Mouse (Mus musculus): ENCODE measurements at regions not wholly inside any gene's neighbourhood (a gene's known extent, or its start where the extent isn't known, plus 50 kb on each side); places are given as distances from the start of the nearest gene placed in this dataset.

- DNase-seq: no peak
- no peak for TF ChIP-seq CTCF (conservative IDR thresholded peaks at IDR 0.05; ENCODE audit: insufficient read depth, insufficient read length, low read depth, low read length)
- no peak for TF ChIP-seq POLR2A (IDR thresholded peaks at IDR 0.05; ENCODE audit: low read depth, low read length)
- H3K4me1 ChIP-seq (ENCODE audit: control insufficient read depth, insufficient read depth, low read length): no peaks in the 10 kb centered on the region
- no peak overlapping the region for H3K4me3 ChIP-seq (ENCODE audit: insufficient read depth, low read depth, low read length)
- WGBS: 86% methylated on average over 4 of the region's 4 CpGs
- H3K27me3 ChIP-seq (replicated peaks; ENCODE audit: control insufficient read depth, insufficient read depth, low read length): no peaks in the 10 kb centered on the region
- H3K36me3 ChIP-seq (ENCODE audit: control insufficient read depth, insufficient read depth, low read length): no peaks in the 10 kb centered on the region
- no peak overlapping the region for H3K27ac ChIP-seq (ENCODE audit: insufficient read depth, low read depth, low read length)
These were observed 407.4 kb upstream of the Gm6657 start for GRCm38 (mm10) chr12:77786678-77787077.

- DNase-seq: no peak
- Histone ChIP-seq H3K27ac (ENCODE audit: insufficient read depth, low read depth, low read length) (no peak overlapping the region), H3K27me3 (replicated peaks; ENCODE audit: control insufficient read depth, insufficient read depth, low read length) (no peaks in the 10 kb centered on the region), H3K4me1 (ENCODE audit: control insufficient read depth, insufficient read depth, low read length) (no peaks in the 10 kb centered on the region), H3K36me3 (ENCODE audit: control insufficient read depth, insufficient read depth, low read length) (no peaks in the 10 kb centered on the region), H3K4me3 (ENCODE audit: insufficient read depth, low read depth, low read length) (no peak overlapping the region)
- WGBS: 76% methylated on average over 2 of the region's 2 CpGs
- TF ChIP-seq CTCF (conservative IDR thresholded peaks at IDR 0.05; ENCODE audit: insufficient read depth, insufficient read length, low read depth, low read length) (no peak), POLR2A (IDR thresholded peaks at IDR 0.05; ENCODE audit: low read depth, low read length) (no peak)
These were observed 405.8 kb upstream of the Gm6657 start for GRCm38 (mm10) chr12:77788273-77788672.

- H3K27ac ChIP-seq (ENCODE audit: insufficient read depth, low read depth, low read length): no peak overlapping the region
- no peak for DNase-seq
- H3K36me3 ChIP-seq (ENCODE audit: control insufficient read depth, insufficient read depth, low read length): no peaks in the 10 kb centered on the region
- no peak for TF ChIP-seq POLR2A (IDR thresholded peaks at IDR 0.05; ENCODE audit: low read depth, low read length)
- TF ChIP-seq CTCF (conservative IDR thresholded peaks at IDR 0.05; ENCODE audit: insufficient read depth, insufficient read length, low read depth, low read length): no peak
- WGBS: 19% methylated on average over 8 of the region's 8 CpGs
- no peaks in the 10 kb centered on the region for H3K27me3 ChIP-seq (replicated peaks; ENCODE audit: control insufficient read depth, insufficient read depth, low read length)
- no peak overlapping the region for H3K4me3 ChIP-seq (ENCODE audit: insufficient read depth, low read depth, low read length)
- H3K4me1 ChIP-seq (ENCODE audit: control insufficient read depth, insufficient read depth, low read length): no peaks in the 10 kb centered on the region
These were observed 404.6 kb upstream of the Gm6657 start for GRCm38 (mm10) chr12:77789427-77789826.

DNA sequence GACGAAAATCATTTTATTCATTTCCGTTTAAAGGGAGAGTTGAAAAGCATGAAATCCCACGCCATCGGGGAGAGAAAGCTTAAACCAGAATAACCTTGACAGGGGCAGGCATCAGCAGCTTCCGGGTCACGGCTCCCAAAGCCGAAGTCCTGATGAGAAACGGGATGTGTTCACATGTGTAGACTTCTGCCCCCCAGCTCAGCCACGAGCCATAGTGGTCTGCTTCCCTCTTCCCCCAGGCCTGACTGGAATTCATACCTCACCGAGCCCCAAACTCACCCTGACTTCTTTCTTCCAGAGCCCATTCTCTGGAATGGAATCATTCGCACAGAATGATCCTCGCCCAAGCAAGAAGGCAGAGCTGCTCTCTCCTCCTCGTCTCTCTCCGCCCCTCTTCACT lies 404.2 kb upstream of the Gm6657 start:
- Histone ChIP-seq H3K27ac (ENCODE audit: insufficient read depth, low read depth, low read length) (no peak overlapping the region), H3K4me3 (ENCODE audit: insufficient read depth, low read depth, low read length) (no peak overlapping the region), H3K4me1 (ENCODE audit: control insufficient read depth, insufficient read depth, low read length) (no peaks in the 10 kb centered on the region), H3K27me3 (replicated peaks; ENCODE audit: control insufficient read depth, insufficient read depth, low read length) (no peaks in the 10 kb centered on the region), H3K36me3 (ENCODE audit: control insufficient read depth, insufficient read depth, low read length) (no peaks in the 10 kb centered on the region)
- WGBS: 42% methylated on average over 14 of the region's 14 CpGs
- TF ChIP-seq POLR2A (IDR thresholded peaks at IDR 0.05; ENCODE audit: low read depth, low read length) (no peak), CTCF (conservative IDR thresholded peaks at IDR 0.05; ENCODE audit: insufficient read depth, insufficient read length, low read depth, low read length) (no peak)
- no peak for DNase-seq

DNA sequence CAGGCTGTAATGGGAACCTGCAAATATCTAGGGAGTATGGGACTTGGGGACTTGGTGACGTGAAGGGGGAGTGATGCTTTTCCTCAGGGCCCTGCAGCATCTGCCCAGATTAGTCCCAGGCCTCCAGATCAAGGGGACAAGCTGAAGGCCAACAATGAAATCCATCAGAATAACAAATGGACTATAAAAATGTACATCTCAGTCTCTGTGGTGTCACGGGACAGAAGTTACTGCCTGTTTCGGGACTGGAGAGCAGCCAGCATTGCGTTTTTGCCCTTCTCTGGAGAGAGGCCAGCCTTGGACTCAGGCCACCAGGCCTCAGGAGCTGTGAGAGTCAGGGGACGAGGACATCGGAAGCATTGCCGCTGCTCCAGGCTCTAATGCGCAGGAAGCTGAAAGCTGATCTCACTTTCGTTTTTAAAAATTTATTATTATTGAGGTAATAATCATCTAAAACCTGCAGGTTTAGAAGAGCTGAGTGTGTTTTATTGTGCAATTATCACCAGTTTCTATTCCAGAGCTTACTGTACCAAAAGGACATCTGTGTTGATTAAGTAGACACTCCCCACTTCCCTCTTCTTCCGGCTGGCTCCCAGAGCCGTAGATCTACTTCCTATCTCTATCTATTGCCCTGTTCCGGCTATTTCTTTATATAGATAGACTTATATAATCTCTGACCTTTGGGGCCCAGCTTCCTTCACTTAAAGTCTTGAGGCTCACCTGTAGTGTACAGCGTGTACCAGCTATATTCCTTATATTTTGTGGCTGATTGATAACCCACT lies 403.0 kb upstream of the Gm6657 start:
- DNase-seq: peak; percentile 89
- H3K4me3 ChIP-seq (ENCODE audit: insufficient read depth, low read depth, low read length): no peak overlapping the region
- TF ChIP-seq CTCF (conservative IDR thresholded peaks at IDR 0.05; ENCODE audit: insufficient read depth, insufficient read length, low read depth, low read length): no peak
- TF ChIP-seq POLR2A (IDR thresholded peaks at IDR 0.05; ENCODE audit: low read depth, low read length): no peak
- no peaks in the 10 kb centered on the region for H3K36me3 ChIP-seq (ENCODE audit: control insufficient read depth, insufficient read depth, low read length)
- H3K27me3 ChIP-seq (replicated peaks; ENCODE audit: control insufficient read depth, insufficient read depth, low read length): no peaks in the 10 kb centered on the region
- 53% methylated on average over 13 of the region's 13 CpGs for WGBS
- no peaks in the 10 kb centered on the region for H3K4me1 ChIP-seq (ENCODE audit: control insufficient read depth, insufficient read depth, low read length)
- H3K27ac ChIP-seq (ENCODE audit: insufficient read depth, low read depth, low read length): peak overlapping the region; percentile 7; the same call in 1 of the 2 replicates

DNA sequence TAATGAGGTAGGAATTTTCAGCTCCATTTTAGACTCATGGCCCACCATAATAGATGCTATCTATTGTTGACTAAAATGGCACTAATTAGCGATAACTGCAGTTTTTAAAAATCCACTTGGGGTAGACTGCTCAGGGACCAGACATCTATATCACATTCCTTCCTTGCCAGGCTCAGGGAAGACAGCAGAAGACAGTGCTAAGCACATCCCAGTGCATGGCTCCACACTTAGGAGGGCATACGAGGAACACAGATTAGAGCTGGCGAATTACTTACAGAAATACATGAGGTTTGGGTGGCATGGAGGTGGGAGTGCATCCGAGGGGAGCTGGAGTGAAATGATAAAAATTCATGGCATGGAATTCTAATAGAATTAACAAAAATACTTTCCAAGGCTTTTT lies 395.5 kb upstream of the Gm6657 start:
- TF ChIP-seq CTCF (conservative IDR thresholded peaks at IDR 0.05; ENCODE audit: insufficient read depth, insufficient read length, low read depth, low read length): no peak
- no peak for TF ChIP-seq POLR2A (IDR thresholded peaks at IDR 0.05; ENCODE audit: low read depth, low read length)
- Histone ChIP-seq H3K4me1 (ENCODE audit: control insufficient read depth, insufficient read depth, low read length) (no peaks in the 10 kb centered on the region), H3K4me3 (ENCODE audit: insufficient read depth, low read depth, low read length) (no peak overlapping the region), H3K36me3 (ENCODE audit: control insufficient read depth, insufficient read depth, low read length) (no peaks in the 10 kb centered on the region), H3K27me3 (replicated peaks; ENCODE audit: control insufficient read depth, insufficient read depth, low read length) (no peaks in the 10 kb centered on the region), H3K27ac (ENCODE audit: insufficient read depth, low read depth, low read length) (no peak overlapping the region)
- WGBS: 83% methylated on average over 4 of the region's 4 CpGs
- no peak for DNase-seq

- 52% methylated on average over 12 of the region's 12 CpGs for WGBS
- no peak for DNase-seq
- Histone ChIP-seq H3K27me3 (replicated peaks; ENCODE audit: control insufficient read depth, insufficient read depth, low read length) (no peaks in the 10 kb centered on the region), H3K27ac (ENCODE audit: insufficient read depth, low read depth, low read length) (no peak overlapping the region), H3K4me1 (ENCODE audit: control insufficient read depth, insufficient read depth, low read length) (no peaks in the 10 kb centered on the region), H3K4me3 (ENCODE audit: insufficient read depth, low read depth, low read length) (no peak overlapping the region), H3K36me3 (ENCODE audit: control insufficient read depth, insufficient read depth, low read length) (no peaks in the 10 kb centered on the region)
- TF ChIP-seq POLR2A (IDR thresholded peaks at IDR 0.05; ENCODE audit: low read depth, low read length) (no peak), CTCF (conservative IDR thresholded peaks at IDR 0.05; ENCODE audit: insufficient read depth, insufficient read length, low read depth, low read length) (no peak)
These were observed 394.8 kb upstream of the Gm6657 start for GRCm38 (mm10) chr12:77799134-77799770.
